Mouse (Mus musculus) erythroblast, embryonic 14.5 days (primary cell): Measurements from ENCODE around the gene Rpl4.

ENCODE experiments used
- GATA1 ChIP-seq: IDR thresholded peaks from 2 replicates; pipeline ENCODE4 v1.6.1; 2012; ENCODE audit warnings: low read length, inconsistent platforms, mixed read lengths
- TAL1 ChIP-seq: IDR thresholded peaks from 3 replicates; pipeline ENCODE4 v1.6.1; 2012; ENCODE audit warnings: low read length, inconsistent platforms, mixed read lengths

DNA sequence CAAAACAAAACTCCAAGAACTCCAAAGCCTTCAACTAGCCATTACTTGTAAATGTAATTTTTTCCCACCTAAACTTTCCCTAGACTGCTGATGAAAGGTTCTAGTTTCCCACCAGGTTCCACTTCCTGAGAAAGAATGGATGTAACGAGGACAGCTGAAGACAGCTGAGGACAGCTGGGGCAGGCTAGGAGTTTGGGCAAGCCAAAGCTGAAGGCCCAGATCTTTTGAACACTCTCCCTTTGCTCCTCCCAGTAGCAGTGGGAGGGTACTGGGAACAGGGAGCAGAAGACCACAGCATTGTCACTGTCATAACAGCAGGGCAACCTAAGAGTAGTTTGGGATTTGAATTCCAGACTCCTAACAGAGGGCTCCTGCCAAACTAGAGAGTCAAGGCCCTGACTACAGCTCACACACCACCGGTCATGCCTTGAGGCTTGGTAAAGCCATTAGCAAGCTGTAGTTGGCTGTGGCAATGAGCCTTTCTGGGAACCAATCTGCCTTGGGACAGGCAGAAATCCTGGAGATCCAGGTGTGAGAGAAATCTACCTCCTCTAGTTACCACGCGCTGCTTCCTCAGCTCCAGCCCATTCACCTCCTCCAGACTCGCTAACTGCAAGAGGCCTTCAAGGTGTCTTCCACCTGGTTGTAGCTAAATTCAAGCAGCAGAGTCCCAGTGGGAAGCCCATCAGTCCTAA, 25.0 kb downstream of the Rpl4 start:
- no peak for TF ChIP-seq GATA1
- no peak for TF ChIP-seq TAL1
